Mouse (Mus musculus): ENCODE results near the gene Praf2. TPM values are rescaled to one million over a fixed set of nuclear protein-coding genes. Genes with fewer than 3 reads are reported as not detected.
"Not testable (repeated sequence)": the region's sequence is repeated elsewhere in the genome, so short reads cannot be mapped to it uniquely, and the experiment has no call there.

Praf2 gene
- total and polyA plus RNA-seq, 3 experiments, result 25.7 to 49.1 (median 40.6) TPM

GRCm38 (mm10) chrX:7753627-7754026, 25.4 kb downstream of the Praf2 start:
- DNase-seq (ENCODE audit: extremely low read depth); in situ Hi-C loops (cut with MboI; ENCODE audit: low pct_ligation_motif_present, low pct_unique_long_range_greater_than_20kb, low sequenced_read_pairs); H3K27me3 ChIP-seq (replicated peaks); H3K9ac ChIP-seq (ENCODE audit: insufficient read depth, low read depth); H3K36me3 ChIP-seq (replicated peaks in 1 of 2; ENCODE audit: control insufficient read depth in 1 of 2, insufficient read depth in 1 of 2, low read length in 1 of 2); H3K4me3 ChIP-seq (replicated peaks in 1 of 3; ENCODE audit: low read depth in 2 of 3, low read length in 2 of 3, poor library complexity in 1 of 3); dilution Hi-C loops (cut with MboI; ENCODE audit: extremely low pct_ligation_motif_present, extremely low pct_unique_long_range_greater_than_20kb, low sequenced_read_pairs); H3K9me3 ChIP-seq (replicated peaks; ENCODE audit: low read length); H3K79me2 ChIP-seq (replicated peaks; ENCODE audit: control insufficient read depth, extremely low read depth, insufficient read depth, poor library complexity, severe bottlenecking); H3K4me2 ChIP-seq (ENCODE audit: insufficient read depth, low read depth, poor library complexity, severe bottlenecking); H3K27ac ChIP-seq (ENCODE audit: insufficient read depth, low read depth): not testable (repeated sequence)
- TF ChIP-seq RAD21 (IDR thresholded peaks at IDR 0.05; ENCODE audit: low read depth, low read length) (peak; percentile 9), CTCF (conservative IDR thresholded peaks at IDR 0.05 in 1 of 2, IDR thresholded peaks at IDR 0.05 in 1 of 2; ENCODE audit: low read depth in 2 of 2, low read length in 2 of 2) (peak in 1 of 2 experiments; percentile 42; a peak in 2 of 4 replicates)
- peaks cover 0 to 11% of the 10 kb centered on the region in 2 experiments; a peak in 3 of 4 replicates for H3K4me1 ChIP-seq (ENCODE audit: control insufficient read depth in 1 of 2, insufficient read depth in 2 of 2)

GRCm38 (mm10) chrX:7762137-7762920, 34.1 kb downstream of the Praf2 start, which contains the start of gene Tfe3:
Tfe3 (plus strand) TSS chrX:7762560.
- dilution Hi-C loops (cut with MboI; ENCODE audit: extremely low pct_ligation_motif_present, extremely low pct_unique_long_range_greater_than_20kb, low sequenced_read_pairs), result no loop called here
- peak within 1 kb of the TSS; percentile 49 for H3K27ac ChIP-seq (ENCODE audit: insufficient read depth, low read depth)
- no peaks in the 10 kb centered on the region for H3K27me3 ChIP-seq (replicated peaks)
- peak within 1 kb of the TSS; percentile 86 for H3K4me2 ChIP-seq (ENCODE audit: insufficient read depth, low read depth, poor library complexity, severe bottlenecking)
- peak within 1 kb of the TSS; percentile 66 to 88 (median 70) for H3K4me3 ChIP-seq (replicated peaks in 1 of 3; ENCODE audit: low read depth in 2 of 3, low read length in 2 of 3, poor library complexity in 1 of 3)
- peak; percentile 92 for DNase-seq (ENCODE audit: extremely low read depth)
- peaks cover 20% of the 10 kb centered on the region for H3K79me2 ChIP-seq (replicated peaks; ENCODE audit: control insufficient read depth, extremely low read depth, insufficient read depth, poor library complexity, severe bottlenecking)
- peak within 1 kb of the TSS; percentile 66 for H3K9ac ChIP-seq (ENCODE audit: insufficient read depth, low read depth)
- H3K9me3 ChIP-seq (replicated peaks; ENCODE audit: low read length), result no peaks in the 10 kb centered on the region
- H3K4me1 ChIP-seq (ENCODE audit: control insufficient read depth in 1 of 2, insufficient read depth in 2 of 2), result peaks cover 2 to 19% of the 10 kb centered on the region in 2 experiments; a peak in 3 of 4 replicates
- peaks cover 15 to 19% of the 10 kb centered on the region in 2 experiments for H3K36me3 ChIP-seq (replicated peaks in 1 of 2; ENCODE audit: control insufficient read depth in 1 of 2, insufficient read depth in 1 of 2, low read length in 1 of 2)
- in situ Hi-C loops (cut with MboI; ENCODE audit: low pct_ligation_motif_present, low pct_unique_long_range_greater_than_20kb, low sequenced_read_pairs), result no loop called here
- TF ChIP-seq CHD1 (IDR thresholded peaks at IDR 0.05; ENCODE audit: low read depth, low read length), result no peak
- TF ChIP-seq MYC (IDR thresholded peaks at IDR 0.05; ENCODE audit: low read depth, low read length), result no peak
- TF ChIP-seq EP300 (IDR thresholded peaks at IDR 0.05; ENCODE audit: low read length), result no peak
- TF ChIP-seq MAFK (IDR thresholded peaks at IDR 0.05; ENCODE audit: insufficient replicate concordance, low read length), result no peak
- no peak for TF ChIP-seq JUN (IDR thresholded peaks at IDR 0.05; ENCODE audit: insufficient read depth, low read depth, low read length)
- no peak for TF ChIP-seq UBTF (IDR thresholded peaks at IDR 0.05; ENCODE audit: low read depth, low read length)
- no peak for TF ChIP-seq SIN3A (IDR thresholded peaks at IDR 0.05; ENCODE audit: low read length)
- TF ChIP-seq USF2 (conservative IDR thresholded peaks at IDR 0.05; ENCODE audit: low read depth, low read length), result no peak
- peak; percentile 23; the same call in 1 of the 2 replicates for TF ChIP-seq HCFC1 (IDR thresholded peaks at IDR 0.05; ENCODE audit: low read depth, low read length)
- no peak for TF ChIP-seq IRF4 (IDR thresholded peaks at IDR 0.05; ENCODE audit: low read depth, low read length)
- TF ChIP-seq PAX5 (IDR thresholded peaks at IDR 0.05; ENCODE audit: low read length), result no peak
- peak; percentile 26; the same call in 1 of the 2 replicates for TF ChIP-seq ELF1 (IDR thresholded peaks at IDR 0.05; ENCODE audit: low read depth, low read length)
- TF ChIP-seq ZNF384 (IDR thresholded peaks at IDR 0.05; ENCODE audit: low read depth, low read length), result no peak; the same call in 1 of the 2 replicates
- TF ChIP-seq POLR2AphosphoS2 (IDR thresholded peaks at IDR 0.05; ENCODE audit: low read depth, low read length), result no peak
- TF ChIP-seq USF1 (IDR thresholded peaks at IDR 0.05; ENCODE audit: low read depth, low read length), result no peak
- TF ChIP-seq GABPA (IDR thresholded peaks at IDR 0.05; ENCODE audit: insufficient replicate concordance, low read depth, low read length), result no peak
- TF ChIP-seq NRF1 (IDR thresholded peaks at IDR 0.05; ENCODE audit: low read depth, low read length), result no peak
- TF ChIP-seq POLR2A (IDR thresholded peaks at IDR 0.05; ENCODE audit: low read depth, low read length), result peak; percentile 70
- no peak for TF ChIP-seq RAD21 (IDR thresholded peaks at IDR 0.05; ENCODE audit: low read depth, low read length)
- TF ChIP-seq MAZ (IDR thresholded peaks at IDR 0.05; ENCODE audit: low read depth, low read length), result peak; percentile 77; the same call in 1 of the 2 replicates
- no peak for TF ChIP-seq CTCF (conservative IDR thresholded peaks at IDR 0.05 in 1 of 2, IDR thresholded peaks at IDR 0.05 in 1 of 2; ENCODE audit: low read depth in 2 of 2, low read length in 2 of 2)
- TF ChIP-seq MEF2A (IDR thresholded peaks at IDR 0.05; ENCODE audit: borderline replicate concordance, low read depth, low read length), result no peak
- no peak for TF ChIP-seq KAT2A (IDR thresholded peaks at IDR 0.05; ENCODE audit: insufficient replicate concordance, low read length)
- no peak for TF ChIP-seq ETS1 (conservative IDR thresholded peaks at IDR 0.05; ENCODE audit: low read depth, low read length)
- TF ChIP-seq MXI1 (IDR thresholded peaks at IDR 0.05; ENCODE audit: low read depth, low read length), result no peak
- peak; percentile 27; the same call in 1 of the 2 replicates for TF ChIP-seq TCF12 (IDR thresholded peaks at IDR 0.05; ENCODE audit: low read depth, low read length)
- TF ChIP-seq MAX (IDR thresholded peaks at IDR 0.05; ENCODE audit: low read length), result no peak
- no peak for TF ChIP-seq BHLHE40 (IDR thresholded peaks at IDR 0.05; ENCODE audit: low read depth, low read length)
- TF ChIP-seq E2F4 (IDR thresholded peaks at IDR 0.05; ENCODE audit: insufficient replicate concordance, low read depth, low read length), result no peak
- TF ChIP-seq NELFE (IDR thresholded peaks at IDR 0.05; ENCODE audit: low read depth, low read length), result peak; percentile 55
- no peak for TF ChIP-seq JUND (conservative IDR thresholded peaks at IDR 0.05; ENCODE audit: low read depth, low read length)

Data from CH12.LX (cell line).